Mouse (Mus musculus) frontal cortex, postnatal 36 days (tissue): ENCODE measurements around the gene BC030499.
A peak's percentile ranks its signal among the peaks of the same experiment; 100 is the strongest.
"Not testable (repeated sequence)": the region's sequence is repeated elsewhere in the genome, so short reads cannot be mapped to it uniquely, and the experiment has no call there.

Experiments
- DNase-seq, 2 experiments: peaks; one replicate each; pipeline ENCODE4 v3.0.0; 2022; ENCODE audit warnings: low spot score in 2 of 2

BC030499 gene

GRCm38 (mm10) chr11:78290654-78291053 lies at the start of gene BC030499:
BC030499 (plus strand) TSS chr11:78290841.
- peak; percentile 54 to 69 for DNase-seq

GRCm38 (mm10) chr11:78245261-78245626 lies 45.4 kb upstream of the BC030499 start:
- DNase-seq: no peak

- peak; percentile 90 to 91 for DNase-seq
Measured at GRCm38 (mm10) chr11:78245627-78246317, 44.9 kb upstream of the BC030499 start, which contains the start of the genes Sdf2 and Supt6. Sdf2 (plus strand) TSS chr11:78245746. Supt6 (minus strand) TSS chr11:78245987.

GRCm38 (mm10) chr11:78246318-78247011 lies 44.2 kb upstream of the BC030499 start:
- no peak for DNase-seq

- DNase-seq: no peak
Measured at GRCm38 (mm10) chr11:78247012-78247348, 43.7 kb upstream of the BC030499 start.

GRCm38 (mm10) chr11:78247727-78248140 lies 42.9 kb upstream of the BC030499 start:
- DNase-seq: no peak

- no peak for DNase-seq
Measured at GRCm38 (mm10) chr11:78256618-78257017, 34.0 kb upstream of the BC030499 start.

GRCm38 (mm10) chr11:78260489-78261258 lies 30.0 kb upstream of the BC030499 start:
- no peak for DNase-seq

GRCm38 (mm10) chr11:78261380-78262352 lies 29.0 kb upstream of the BC030499 start, which contains the start of gene 2610507B11Rik:
2610507B11Rik (plus strand) TSS chr11:78261752.
- peak; percentile 84 to 88 for DNase-seq

GRCm38 (mm10) chr11:78262550-78262949 lies 28.1 kb upstream of the BC030499 start:
- peak in 1 of 2 experiments; percentile 56 for DNase-seq

- no peak for DNase-seq
Measured at GRCm38 (mm10) chr11:78265571-78265970, 25.1 kb upstream of the BC030499 start.

GRCm38 (mm10) chr11:78271986-78272385 lies 18.7 kb upstream of the BC030499 start:
- peak; percentile 69 to 83 for DNase-seq

GRCm38 (mm10) chr11:78275596-78275995 lies 15.0 kb upstream of the BC030499 start:
- no peak for DNase-seq

GRCm38 (mm10) chr11:78276169-78276568 lies 14.5 kb upstream of the BC030499 start:
- not testable (repeated sequence) for DNase-seq

GRCm38 (mm10) chr11:78278853-78279252 lies 11.8 kb upstream of the BC030499 start:
- no peak for DNase-seq

GRCm38 (mm10) chr11:78279586-78279985 lies 11.1 kb upstream of the BC030499 start:
- no peak for DNase-seq

GRCm38 (mm10) chr11:78289146-78289763 lies 1.4 kb upstream of the BC030499 start:
- DNase-seq: no peak

GRCm38 (mm10) chr11:78294585-78294984 lies 3.9 kb downstream of the BC030499 start:
- DNase-seq: no peak

GRCm38 (mm10) chr11:78300917-78301316 lies 10.3 kb downstream of the BC030499 start:
- no peak for DNase-seq

- peak; percentile 88 to 93 for DNase-seq
Measured at GRCm38 (mm10) chr11:78301357-78302084, 10.9 kb downstream of the BC030499 start, which contains the start of gene Spag5. Spag5 (plus strand) TSS chr11:78301529.
